Mouse (Mus musculus) kidney, embryonic 14.5 days (tissue): ENCODE data around the gene P2ry2. TPM values are rescaled to one million over a fixed set of nuclear protein-coding genes. Genes with fewer than 3 reads are reported as not detected.

ENCODE experiments used
- ATAC-seq: fragments of 200-750 bp; cut with Nextera tagmentation; 2 replicates; pipeline ENCODE4 v1.8.0; 2017; ENCODE audit warnings: moderate number of reproducible peaks, mild to moderate bottlenecking, moderate TSS enrichment, moderate library complexity; ENCODE audit not compliant: low FRiP score, low TSS enrichment
- H3K27ac ChIP-seq: fragments of 300-500 bp; sonication (generic); 2 replicates; pipeline ENCODE4 v1.5.1; 2014; ENCODE audit warnings: low read depth, mild to moderate bottlenecking, low read length, moderate library complexity, mixed read lengths
- H3K27me3 ChIP-seq: fragments of 300-500 bp; sonication (generic); 2 replicates; pipeline ENCODE4 v1.6.1; 2014; ENCODE audit warnings: mild to moderate bottlenecking, low read length; ENCODE audit not compliant: control insufficient read depth, insufficient read depth
- H3K36me3 ChIP-seq: fragments of 300-500 bp; sonication (generic); 2 replicates; pipeline ENCODE4 v1.6.1; 2014; ENCODE audit warnings: low read length, mixed read lengths; ENCODE audit not compliant: control insufficient read depth, insufficient read depth
- H3K4me1 ChIP-seq: fragments of 300-500 bp; sonication (generic); 2 replicates; pipeline ENCODE4 v1.6.1; 2014; ENCODE audit warnings: low read length, mixed read lengths; ENCODE audit not compliant: control insufficient read depth, insufficient read depth
- H3K4me2 ChIP-seq: fragments of 300-500 bp; sonication (generic); replicated peaks from 2 replicates; pipeline ENCODE4 v1.6.1; 2014; ENCODE audit warnings: low read depth, mild to moderate bottlenecking, low read length
- H3K4me3 ChIP-seq: fragments of 300-500 bp; sonication (generic); 2 replicates; pipeline ENCODE4 v1.5.1; 2014; ENCODE audit warnings: mild to moderate bottlenecking, low read length
- H3K9ac ChIP-seq: fragments of 300-500 bp; sonication (generic); 2 replicates; pipeline ENCODE4 v1.6.1; 2014; ENCODE audit warnings: low read depth, mild to moderate bottlenecking, low read length, moderate library complexity
- H3K9me3 ChIP-seq: fragments of 300-500 bp; sonication (generic); 2 replicates; pipeline ENCODE4 v1.6.1; 2016; ENCODE audit warnings: low read length; ENCODE audit not compliant: control insufficient read depth
- WGBS: fragments of 180-500 bp; shearing (Covaris S2); extraction: QIAGEN DNeasy Blood & Tissue Kit; methylation state at CpG from one replicate; pipeline ENCODE4 v1.1.7; 2014; 5-methylcytosine and 5-hydroxymethylcytosine counted together
- polyA plus RNA-seq: library from polyadenylated mRNA; unstranded; fragments of >200 nt; fragmentation: Nextera tagmentation; extraction: Ambion mirVana; gene quantifications from 2 replicates; pipeline ENCODE4 v1.2.1, GENCODE M21; 2014

P2ry2 gene
- 0.72 and 0.84 TPM in 2 replicates for polyA plus RNA-seq

DNA sequence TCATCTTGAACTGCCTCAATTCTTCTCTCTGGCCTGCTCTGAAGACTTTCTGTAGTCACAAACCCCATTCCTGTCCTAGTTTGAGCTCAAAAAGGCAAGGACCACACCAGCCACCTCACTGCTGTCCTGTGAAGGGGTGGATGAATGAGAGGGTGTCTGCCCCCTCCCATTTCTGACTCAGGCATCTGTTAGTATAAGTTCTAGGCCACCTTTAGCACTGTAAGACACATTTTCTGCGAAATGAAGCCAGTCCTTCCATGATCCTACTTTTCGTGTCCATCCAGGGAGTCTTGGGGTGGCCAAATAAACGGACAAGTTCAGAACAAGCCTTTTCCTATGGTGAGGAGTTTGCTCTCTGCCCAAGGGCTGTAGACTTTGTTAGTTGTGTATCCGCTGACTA is at the start of gene P2ry2:
Gene P2ry2, minus strand, starts transcription at position 326 of the 400 bp plus-strand sequence.
- Histone ChIP-seq H3K36me3 (no peaks in the 10 kb centered on the region), H3K9ac (peak within 1 kb of the TSS; percentile 62), H3K9me3 (no peaks in the 10 kb centered on the region), H3K4me3 (peak within 1 kb of the TSS; percentile 53), H3K27ac (no peak within 1 kb of the TSS), H3K4me1 (peaks cover 5% of the 10 kb centered on the region; the same call in 1 of the 2 replicates), H3K4me2 (peak within 1 kb of the TSS; percentile 98), H3K27me3 (peaks cover 26% of the 10 kb centered on the region)
- WGBS: 74% methylated on average over 4 of the region's 4 CpGs
- no peak for ATAC-seq

DNA sequence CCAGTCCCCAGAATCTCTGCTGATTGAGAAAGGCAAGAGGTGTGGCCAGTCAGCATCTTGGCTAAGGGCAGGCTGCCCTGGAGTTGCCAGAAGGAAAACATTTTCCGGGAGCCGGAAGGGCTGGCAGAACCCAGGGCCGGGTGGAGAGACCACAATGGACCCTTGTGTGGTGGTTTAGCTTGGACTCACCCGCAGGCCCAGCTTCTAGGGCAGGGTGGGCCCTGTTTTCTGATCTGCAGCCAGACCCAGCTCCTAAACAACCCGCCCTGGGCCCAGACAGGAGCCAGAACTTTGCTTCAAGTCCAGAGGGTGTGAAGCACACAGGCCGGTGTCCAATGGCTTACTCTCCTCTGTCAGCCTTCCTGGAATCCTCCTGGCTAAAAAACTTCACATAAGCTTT is 49.6 kb upstream of the P2ry2 start:
- Histone ChIP-seq H3K27ac (no peak overlapping the region), H3K4me1 (no peaks in the 10 kb centered on the region), H3K27me3 (no peaks in the 10 kb centered on the region), H3K4me2 (no peak overlapping the region), H3K9me3 (no peaks in the 10 kb centered on the region), H3K9ac (no peak overlapping the region), H3K4me3 (no peak overlapping the region), H3K36me3 (no peaks in the 10 kb centered on the region)
- 93% methylated on average over 6 of the region's 6 CpGs for WGBS
- ATAC-seq: no peak

DNA sequence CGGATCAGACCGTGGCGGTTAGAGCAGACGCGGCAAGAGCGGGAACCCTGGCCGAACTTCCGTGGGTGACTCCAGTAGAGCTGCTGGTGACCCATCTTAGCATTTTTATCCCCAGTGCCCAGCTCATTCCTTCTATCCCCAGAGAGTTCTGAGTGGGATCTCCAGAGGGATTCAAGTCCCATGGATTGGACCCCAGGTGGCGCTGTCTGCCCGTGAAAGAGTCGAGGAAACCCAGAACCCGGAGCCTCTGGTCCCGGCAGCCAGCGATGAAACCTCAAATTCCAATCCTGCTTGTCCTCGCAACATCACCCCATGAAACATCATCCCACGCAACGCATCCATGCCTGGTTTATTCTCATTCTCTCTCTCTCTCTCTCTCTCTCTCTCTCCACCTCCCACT is 48.7 kb upstream of the P2ry2 start:
- WGBS: 7% methylated on average over 17 of the region's 17 CpGs
- Histone ChIP-seq H3K9ac (no peak overlapping the region), H3K4me2 (0 out of 2 replicates have a peak overlapping the region, but pooled peaks have one; percentile 11), H3K9me3 (no peaks in the 10 kb centered on the region), H3K36me3 (no peaks in the 10 kb centered on the region), H3K4me1 (no peaks in the 10 kb centered on the region), H3K27ac (no peak overlapping the region), H3K27me3 (no peaks in the 10 kb centered on the region), H3K4me3 (no peak overlapping the region)
- ATAC-seq: peak; percentile 76; the same call in 1 of the 2 replicates

DNA sequence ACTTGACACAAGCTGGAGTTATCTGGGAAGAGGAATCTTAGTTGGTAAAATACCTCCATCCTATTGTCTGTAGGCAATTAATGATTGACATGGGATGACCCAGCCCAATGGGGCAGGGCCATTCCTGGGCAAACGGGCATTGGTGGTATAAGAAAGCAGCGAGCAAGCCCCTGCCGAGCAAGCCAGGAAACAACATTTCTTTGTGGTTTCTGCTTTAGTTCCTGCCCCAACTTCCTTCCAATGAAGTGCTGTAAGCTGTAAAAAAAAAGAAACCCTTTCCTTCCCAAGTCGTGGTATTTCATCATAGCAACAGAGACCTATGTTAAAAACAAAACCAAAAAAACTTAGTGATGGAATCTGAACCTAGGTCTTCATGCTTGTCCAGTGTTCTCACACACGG is 47.8 kb upstream of the P2ry2 start:
- H3K27ac ChIP-seq: no peak overlapping the region
- no peaks in the 10 kb centered on the region for H3K4me1 ChIP-seq
- no peaks in the 10 kb centered on the region for H3K27me3 ChIP-seq
- no peak overlapping the region for H3K9ac ChIP-seq
- no peak overlapping the region for H3K4me3 ChIP-seq
- H3K4me2 ChIP-seq: no peak overlapping the region
- H3K36me3 ChIP-seq: no peaks in the 10 kb centered on the region
- no peak for ATAC-seq
- 67% methylated on average over 5 of the region's 5 CpGs for WGBS
- no peaks in the 10 kb centered on the region for H3K9me3 ChIP-seq

DNA sequence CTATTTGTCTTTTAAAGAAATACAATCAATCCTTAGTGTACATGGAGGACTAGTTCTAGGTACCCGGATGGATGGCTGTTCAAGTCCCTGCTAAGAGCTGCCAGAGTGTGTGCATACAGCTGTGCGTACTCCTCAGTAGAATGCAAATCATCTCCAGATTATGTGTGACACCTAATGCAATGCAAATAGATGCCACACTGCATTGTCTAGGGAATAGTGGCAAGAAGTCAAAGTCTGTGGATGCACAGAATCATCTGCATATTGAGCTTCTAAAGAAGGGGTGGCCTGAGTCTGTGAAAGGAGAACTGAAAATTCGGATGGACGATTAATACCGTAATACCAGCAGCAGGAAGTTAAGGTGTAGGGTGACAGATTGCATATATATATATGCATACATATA is 46.5 kb upstream of the P2ry2 start:
- WGBS: 94% methylated on average over 5 of the region's 5 CpGs
- H3K4me2 ChIP-seq: no peak overlapping the region

DNA sequence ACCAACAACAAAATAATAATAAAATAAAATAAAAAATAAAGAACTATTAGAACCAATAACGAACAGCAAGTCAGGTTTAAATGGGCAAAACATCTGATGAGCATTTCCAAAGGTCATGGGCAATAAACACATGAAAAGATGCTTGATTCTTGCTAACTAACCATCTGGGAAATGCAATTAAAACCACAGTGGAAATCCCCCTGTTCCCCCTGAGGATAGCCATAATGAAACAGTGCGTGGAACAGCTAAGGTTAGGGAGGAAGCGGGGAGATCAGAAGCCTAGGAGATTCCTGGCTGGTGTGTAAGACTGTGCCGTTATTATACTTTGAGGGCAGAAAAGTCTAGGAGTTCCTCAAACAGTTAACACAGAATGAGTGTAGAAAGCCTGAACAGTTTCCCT is 44.6 kb upstream of the P2ry2 start:
- ATAC-seq: no peak
- Histone ChIP-seq H3K36me3 (no peaks in the 10 kb centered on the region), H3K4me1 (no peaks in the 10 kb centered on the region), H3K27ac (no peak overlapping the region), H3K27me3 (no peaks in the 10 kb centered on the region), H3K4me2 (no peak overlapping the region), H3K9me3 (no peaks in the 10 kb centered on the region), H3K9ac (no peak overlapping the region), H3K4me3 (no peak overlapping the region)
- WGBS: 48% methylated on average over 4 of the region's 4 CpGs

More for the DNA sequence above, 46.5 kb upstream of the P2ry2 start:
- no peak for ATAC-seq
- no peaks in the 10 kb centered on the region for H3K27me3 ChIP-seq
- no peak overlapping the region for H3K27ac ChIP-seq
- no peaks in the 10 kb centered on the region for H3K36me3 ChIP-seq
- no peaks in the 10 kb centered on the region for H3K9me3 ChIP-seq
- no peaks in the 10 kb centered on the region for H3K4me1 ChIP-seq
- no peak overlapping the region for H3K4me3 ChIP-seq
- H3K9ac ChIP-seq: no peak overlapping the region

DNA sequence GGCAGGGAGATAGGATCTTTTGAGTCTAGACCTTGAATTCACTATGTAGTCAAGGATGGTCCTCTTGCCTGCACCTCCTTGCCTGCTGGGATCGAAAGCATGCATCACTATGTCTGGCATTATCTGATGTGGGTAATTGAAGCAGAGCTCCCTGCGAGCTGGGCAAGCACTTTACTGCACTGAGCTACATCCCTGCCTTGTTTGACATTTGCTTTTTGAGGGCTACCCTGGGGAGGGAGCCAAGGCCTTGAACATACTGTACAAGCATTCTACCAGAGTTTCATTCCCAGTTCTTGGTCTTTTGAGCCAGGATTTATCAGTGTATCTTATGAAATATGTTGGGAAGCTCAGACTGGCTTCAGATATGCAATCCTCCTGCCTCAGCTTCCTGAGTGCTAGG is 40.5 kb upstream of the P2ry2 start:
- Histone ChIP-seq H3K9me3 (no peaks in the 10 kb centered on the region), H3K4me2 (no peak overlapping the region), H3K4me1 (no peaks in the 10 kb centered on the region), H3K4me3 (no peak overlapping the region), H3K27ac (no peak overlapping the region), H3K9ac (no peak overlapping the region), H3K36me3 (no peaks in the 10 kb centered on the region), H3K27me3 (no peaks in the 10 kb centered on the region)
- ATAC-seq: no peak
- 64% methylated on average over 2 of the region's 2 CpGs for WGBS

DNA sequence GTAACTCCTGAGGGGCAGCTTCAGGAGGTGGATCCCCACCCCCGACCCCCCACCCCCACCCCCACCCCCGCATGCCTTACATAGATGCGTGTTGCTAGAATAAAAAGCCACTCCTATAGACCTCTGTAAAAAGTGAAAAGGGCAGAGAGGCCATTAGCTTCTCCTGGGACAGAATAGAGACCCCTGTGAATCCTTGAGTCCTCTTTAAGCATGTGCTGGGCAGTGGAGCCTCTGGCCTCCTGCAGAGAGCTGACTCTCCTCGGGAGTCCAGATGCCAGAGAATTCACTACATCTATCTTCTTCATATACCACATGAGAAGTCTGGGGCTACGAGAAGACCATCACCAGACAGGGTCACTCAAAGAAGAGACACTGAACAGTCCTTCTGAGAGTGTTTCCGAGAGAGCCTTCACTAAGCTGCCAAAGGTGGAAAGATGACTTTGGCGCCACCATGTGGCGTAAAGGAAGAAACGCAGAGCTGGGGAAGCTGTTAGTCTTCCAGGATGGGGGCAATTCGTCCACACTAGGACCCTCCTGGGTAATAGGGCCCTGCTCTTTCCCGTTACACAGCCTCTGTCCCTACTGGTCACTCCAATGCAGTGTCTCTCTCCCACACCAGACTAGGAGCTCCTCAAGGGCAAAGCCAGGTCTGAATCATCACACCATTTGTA is 39.0 kb upstream of the P2ry2 start:
- Histone ChIP-seq H3K4me3 (no peak overlapping the region), H3K9me3 (no peaks in the 10 kb centered on the region), H3K4me1 (no peaks in the 10 kb centered on the region), H3K4me2 (no peak overlapping the region), H3K27ac (no peak overlapping the region), H3K9ac (no peak overlapping the region), H3K27me3 (no peaks in the 10 kb centered on the region), H3K36me3 (no peaks in the 10 kb centered on the region)
- peak; percentile 70 for ATAC-seq
- 22% methylated on average over 11 of the region's 11 CpGs for WGBS

DNA sequence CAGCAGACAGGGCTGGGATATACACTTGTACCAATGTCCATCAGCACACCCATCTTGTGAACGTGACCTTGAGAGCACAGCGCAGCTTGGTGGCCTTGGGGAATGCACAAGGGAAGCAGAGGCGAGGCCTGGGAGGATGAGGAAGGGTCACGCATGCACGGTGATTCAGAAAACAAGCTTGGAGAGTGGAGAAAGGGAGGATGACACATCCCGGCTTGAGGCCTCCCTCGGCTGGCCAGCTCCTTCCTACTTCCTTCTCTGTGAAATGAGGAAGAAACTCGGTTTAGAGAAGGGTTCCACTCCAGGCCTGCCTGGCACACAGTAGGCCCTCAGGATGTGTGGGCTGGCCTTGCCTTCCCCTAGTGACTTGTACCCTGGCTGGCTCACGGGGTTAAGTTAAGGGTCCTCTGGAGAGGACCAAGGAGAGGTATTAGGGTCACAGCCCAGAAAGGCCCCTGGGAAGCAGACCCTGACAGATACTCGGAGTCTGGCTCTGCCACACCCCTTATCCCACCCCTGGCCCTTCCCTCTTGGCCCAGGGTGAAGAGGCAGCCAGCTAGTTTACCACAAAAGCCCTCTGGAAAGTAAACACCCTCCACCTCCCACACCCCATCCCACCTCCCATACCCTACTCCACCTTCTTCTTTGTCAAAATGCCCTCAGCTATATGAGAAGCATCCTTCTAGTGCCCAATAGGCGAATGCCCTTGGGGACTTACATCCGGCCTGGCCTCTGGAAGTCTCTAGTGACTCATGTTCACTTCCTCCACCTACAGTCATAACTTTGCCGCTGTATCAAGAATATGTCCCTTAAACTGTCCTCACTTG is 38.3 kb upstream of the P2ry2 start:
- no peak overlapping the region for H3K9ac ChIP-seq
- peak; percentile 47; the same call in 1 of the 2 replicates for ATAC-seq
- no peaks in the 10 kb centered on the region for H3K4me1 ChIP-seq
- H3K4me2 ChIP-seq: no peak overlapping the region
- no peaks in the 10 kb centered on the region for H3K36me3 ChIP-seq
- H3K27ac ChIP-seq: no peak overlapping the region
- 69% methylated on average over 13 of the region's 13 CpGs for WGBS
- no peaks in the 10 kb centered on the region for H3K27me3 ChIP-seq
- no peaks in the 10 kb centered on the region for H3K9me3 ChIP-seq
- no peak overlapping the region for H3K4me3 ChIP-seq
